Mouse (Mus musculus) limb, embryonic 13.5 days (tissue): Measurements from ENCODE around the gene Pnck. TPM values are rescaled to one million over a fixed set of nuclear protein-coding genes. Genes with fewer than 3 reads are reported as not detected.
A peak's percentile ranks its signal among the peaks of the same experiment; 100 is the strongest.

Experiments
- ATAC-seq: fragments of 200-750 bp; cut with Nextera tagmentation; 2 replicates; pipeline ENCODE4 v1.8.0; 2017; ENCODE audit warnings: low read depth, moderate number of reproducible peaks, moderate TSS enrichment; ENCODE audit not compliant: low FRiP score
- H3K27ac ChIP-seq: fragments of 300-500 bp; sonication (generic); 2 replicates; pipeline ENCODE4 v1.5.1; 2015; ENCODE audit warnings: inconsistent platforms, mild to moderate bottlenecking, moderate library complexity
- H3K27me3 ChIP-seq: fragments of 300-500 bp; sonication (generic); 2 replicates; pipeline ENCODE4 v1.6.1; 2015; ENCODE audit warnings: mild to moderate bottlenecking, inconsistent platforms
- H3K36me3 ChIP-seq: fragments of 300-500 bp; sonication (generic); 2 replicates; pipeline ENCODE4 v1.6.1; 2015; ENCODE audit warnings: inconsistent platforms, mild to moderate bottlenecking, moderate library complexity
- H3K4me1 ChIP-seq: fragments of 300-500 bp; sonication (generic); 2 replicates; pipeline ENCODE4 v1.6.1; 2015; ENCODE audit warnings: inconsistent platforms
- H3K4me2 ChIP-seq: fragments of 300-500 bp; sonication (generic); replicated peaks from 2 replicates; pipeline ENCODE4 v1.6.1; 2015; ENCODE audit warnings: inconsistent platforms, mild to moderate bottlenecking, moderate library complexity
- H3K4me3 ChIP-seq: fragments of 300-500 bp; sonication (generic); 2 replicates; pipeline ENCODE4 v1.5.1; 2015; ENCODE audit warnings: moderate library complexity, mild to moderate bottlenecking, inconsistent platforms
- H3K9ac ChIP-seq: fragments of 300-500 bp; sonication (generic); 2 replicates; pipeline ENCODE4 v1.6.1; 2015; ENCODE audit warnings: mild to moderate bottlenecking, inconsistent platforms
- H3K9me3 ChIP-seq: fragments of 300-500 bp; sonication (generic); 2 replicates; pipeline ENCODE4 v1.6.1; 2016; ENCODE audit warnings: inconsistent platforms
- WGBS: fragments of 180-500 bp; shearing (Covaris S2); methylation state at CpG from one replicate; pipeline ENCODE4 v1.1.7; 2015; 5-methylcytosine and 5-hydroxymethylcytosine counted together
- polyA plus RNA-seq: library from polyadenylated mRNA; unstranded; fragments of >200 nt; fragmentation: Nextera tagmentation; extraction: Ambion mirVana; gene quantifications from 2 replicates; pipeline ENCODE4 v1.2.1, GENCODE M21; 2015

The Pnck gene
- polyA plus RNA-seq, 1 experiment from 2014 or later = 21.7 TPM

DNA sequence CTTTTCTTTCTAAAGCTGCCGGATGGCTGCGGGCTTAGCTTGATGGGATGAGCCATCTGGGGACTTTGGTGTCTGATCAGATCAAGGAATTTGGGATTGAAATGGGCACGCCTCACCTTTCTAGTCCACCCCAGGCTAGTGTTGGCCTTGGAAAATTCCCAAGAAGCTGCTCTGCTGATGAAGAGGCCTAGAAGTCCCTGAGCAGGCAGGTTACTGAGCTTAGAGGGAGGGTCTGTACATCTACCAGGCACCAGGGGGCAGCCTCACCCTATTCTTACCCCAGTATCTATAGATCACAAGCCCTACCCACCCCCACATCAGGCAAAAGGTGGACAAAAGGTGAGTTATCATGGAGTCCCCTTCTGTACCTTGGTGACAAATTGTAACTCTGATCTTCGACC is 12.1 kb upstream of the Pnck start:
- H3K9ac ChIP-seq = no peak overlapping the region
- peaks cover 16% of the 10 kb centered on the region; the same call in 1 of the 2 replicates for H3K27me3 ChIP-seq
- H3K4me1 ChIP-seq = peaks cover 17% of the 10 kb centered on the region
- peak; percentile 53; the same call in 1 of the 2 replicates for ATAC-seq
- WGBS = 58% methylated on average over 4 of the region's 4 CpGs
- peak overlapping the region; percentile 63; the same call in 1 of the 2 replicates for H3K4me3 ChIP-seq
- H3K9me3 ChIP-seq = no peaks in the 10 kb centered on the region
- H3K36me3 ChIP-seq = peaks cover 8% of the 10 kb centered on the region
- peak overlapping the region; percentile 72 for H3K4me2 ChIP-seq
- H3K27ac ChIP-seq = no peak overlapping the region

DNA sequence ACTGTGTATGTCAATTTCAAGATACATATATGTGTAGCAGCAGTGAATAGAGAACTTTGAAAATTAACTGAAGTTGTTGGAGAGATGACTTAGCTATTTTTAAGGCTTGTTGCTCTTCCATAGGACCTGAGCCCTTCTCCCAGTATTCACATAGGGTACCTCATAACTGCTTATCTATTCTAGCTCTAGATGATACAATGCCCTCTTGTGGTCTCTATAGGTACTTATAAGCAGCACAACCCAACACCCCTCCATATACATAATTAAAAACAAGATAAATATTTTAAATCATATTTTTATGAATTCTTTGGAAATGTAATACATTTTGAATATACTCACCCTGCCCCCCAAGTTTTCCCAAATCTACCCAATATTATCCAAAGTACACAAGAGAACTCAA is 3.2 kb upstream of the Pnck start:
- no peak overlapping the region for H3K9ac ChIP-seq
- ATAC-seq = no peak
- no peaks in the 10 kb centered on the region for H3K27me3 ChIP-seq
- no peaks in the 10 kb centered on the region for H3K36me3 ChIP-seq
- no peaks in the 10 kb centered on the region for H3K9me3 ChIP-seq
- 0 out of 2 replicates have a peak, but pooled peaks cover 4% of the 10 kb centered on the region for H3K4me1 ChIP-seq
- H3K4me2 ChIP-seq = no peak overlapping the region
- H3K27ac ChIP-seq = no peak overlapping the region
- no peak overlapping the region for H3K4me3 ChIP-seq

DNA sequence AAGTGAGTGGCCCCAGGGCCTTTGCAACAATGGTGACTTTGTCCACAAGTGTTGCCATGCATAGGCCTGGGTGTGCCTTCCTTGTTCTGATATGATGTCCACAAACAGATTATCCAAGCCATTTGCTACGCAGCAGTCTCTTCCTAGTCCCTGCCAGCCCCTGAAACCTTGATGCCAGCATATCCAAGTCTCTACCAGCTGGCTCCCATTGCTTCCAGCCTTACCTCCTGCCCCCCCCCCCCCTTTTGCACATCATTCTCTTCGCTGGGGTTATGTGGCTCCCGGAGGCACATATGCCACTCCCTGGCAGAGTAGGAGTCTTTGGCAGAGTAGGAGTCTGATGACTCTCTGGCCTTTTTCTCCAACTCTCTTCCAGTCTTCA is 358 bp upstream of the Pnck start:
- H3K9ac ChIP-seq = peak overlapping the region; percentile 64; the same call in 1 of the 2 replicates
- no peaks in the 10 kb centered on the region for H3K36me3 ChIP-seq
- peak overlapping the region; percentile 75 for H3K4me2 ChIP-seq
- 0 out of 2 replicates have a peak, but pooled peaks cover 4% of the 10 kb centered on the region for H3K4me1 ChIP-seq
- 65% methylated on average over 3 of the region's 3 CpGs for WGBS
- H3K4me3 ChIP-seq = peak overlapping the region; percentile 51
- H3K27ac ChIP-seq = no peak overlapping the region
- no peaks in the 10 kb centered on the region for H3K9me3 ChIP-seq
- no peak; the same call in 1 of the 2 replicates for ATAC-seq
- no peaks in the 10 kb centered on the region for H3K27me3 ChIP-seq

DNA sequence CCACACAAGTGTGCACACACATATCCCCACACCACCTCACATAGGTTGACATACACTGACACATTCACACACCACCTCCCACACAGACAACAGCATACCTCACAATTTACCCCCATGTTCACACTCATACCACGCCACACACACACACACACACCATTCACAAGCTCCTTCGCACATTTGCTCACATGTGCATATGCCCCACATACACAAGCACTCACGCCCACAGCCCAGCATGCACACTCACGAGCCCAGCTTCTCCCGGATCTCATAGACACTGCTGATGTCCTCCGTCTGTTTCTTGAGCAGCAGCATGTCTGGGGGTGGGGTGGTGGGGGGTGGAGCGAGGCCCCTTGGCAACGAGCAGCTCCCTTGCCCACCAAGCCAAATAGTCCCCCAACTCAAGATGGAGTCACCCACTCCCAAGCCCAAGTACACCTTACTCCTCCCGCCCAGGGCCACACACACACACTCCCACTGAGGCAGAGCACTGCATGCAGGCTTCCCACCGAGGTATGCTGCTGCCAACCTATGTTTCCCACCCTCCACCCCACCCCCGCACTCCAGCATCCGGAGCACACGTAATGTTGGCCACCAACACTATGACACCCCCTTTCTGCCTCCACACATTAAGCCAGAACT is 862 bp downstream of the Pnck start:
- WGBS = 50% methylated on average over 13 of the region's 13 CpGs
- peak; percentile 5; the same call in 1 of the 2 replicates for ATAC-seq
- Histone ChIP-seq H3K4me1 (0 out of 2 replicates have a peak, but pooled peaks cover 4% of the 10 kb centered on the region), H3K27me3 (no peaks in the 10 kb centered on the region), H3K36me3 (no peaks in the 10 kb centered on the region), H3K9ac (no peak overlapping the region), H3K4me3 (peak overlapping the region; percentile 51), H3K4me2 (peak overlapping the region; percentile 75), H3K9me3 (no peaks in the 10 kb centered on the region), H3K27ac (no peak overlapping the region)

DNA sequence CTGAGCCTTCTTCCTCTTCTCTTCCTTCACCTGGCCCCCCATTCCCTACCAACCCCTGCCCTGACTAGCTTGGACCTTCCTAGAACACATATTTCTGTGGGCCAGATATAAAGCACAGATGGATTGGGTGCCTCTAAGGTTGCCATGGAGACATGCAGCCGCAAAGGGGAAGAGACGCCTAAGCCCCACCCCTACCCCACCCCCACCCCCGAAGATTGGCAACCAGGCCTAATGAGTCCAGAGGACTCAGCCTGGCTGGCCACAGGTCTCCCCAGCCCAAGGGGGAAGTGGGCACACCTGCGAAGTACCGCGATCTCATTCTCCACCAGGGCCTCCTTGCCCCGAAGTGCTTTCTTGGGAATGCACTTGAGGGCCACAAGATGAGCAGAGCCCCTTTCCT is 1.5 kb downstream of the Pnck start:
- 34% methylated on average over 7 of the region's 7 CpGs for WGBS
- no peak for ATAC-seq

DNA sequence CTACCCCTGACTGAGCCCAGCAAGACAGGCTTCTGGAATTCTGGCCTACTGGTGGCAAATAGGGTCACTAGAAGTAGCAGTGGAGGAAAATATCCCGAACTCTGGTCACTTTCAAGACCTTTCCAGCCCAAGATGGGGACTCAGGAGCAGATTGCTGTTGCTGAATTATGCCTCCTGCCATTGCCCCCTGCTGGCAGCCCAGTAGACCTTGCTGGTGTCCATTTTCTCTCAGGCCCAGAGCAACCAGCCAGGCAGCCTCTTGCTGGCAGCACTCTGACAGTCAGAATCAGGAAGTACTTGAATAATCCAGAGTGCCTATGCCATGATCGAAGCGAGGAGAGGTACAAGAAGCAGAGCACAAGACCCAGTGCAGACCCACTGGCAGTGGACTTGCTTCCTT is 4.4 kb downstream of the Pnck start:
- 68% methylated on average over 3 of the region's 3 CpGs for whole genome bisulfite sequencing
- H3K27ac ChIP-seq = no peak overlapping the region
- no peak overlapping the region for H3K4me3 ChIP-seq
- 0 out of 2 replicates have a peak, but pooled peaks cover 4% of the 10 kb centered on the region for H3K4me1 ChIP-seq
- H3K27me3 ChIP-seq = 0 out of 2 replicates have a peak, but pooled peaks cover 3% of the 10 kb centered on the region
- H3K9me3 ChIP-seq = no peaks in the 10 kb centered on the region
- H3K4me2 ChIP-seq = no peak overlapping the region
- H3K36me3 ChIP-seq = no peaks in the 10 kb centered on the region
- no peak overlapping the region for H3K9ac ChIP-seq
- no peak for ATAC-seq

More for the DNA sequence above, 1.5 kb downstream of the Pnck start:
- Histone ChIP-seq H3K4me1 (0 out of 2 replicates have a peak, but pooled peaks cover 4% of the 10 kb centered on the region), H3K9me3 (no peaks in the 10 kb centered on the region), H3K4me2 (peak overlapping the region; percentile 75; the same call in 1 of the 2 replicates), H3K27me3 (0 out of 2 replicates have a peak, but pooled peaks cover under 1% of the 10 kb centered on the region), H3K36me3 (no peaks in the 10 kb centered on the region), H3K9ac (no peak overlapping the region), H3K27ac (no peak overlapping the region), H3K4me3 (no peak overlapping the region)

DNA sequence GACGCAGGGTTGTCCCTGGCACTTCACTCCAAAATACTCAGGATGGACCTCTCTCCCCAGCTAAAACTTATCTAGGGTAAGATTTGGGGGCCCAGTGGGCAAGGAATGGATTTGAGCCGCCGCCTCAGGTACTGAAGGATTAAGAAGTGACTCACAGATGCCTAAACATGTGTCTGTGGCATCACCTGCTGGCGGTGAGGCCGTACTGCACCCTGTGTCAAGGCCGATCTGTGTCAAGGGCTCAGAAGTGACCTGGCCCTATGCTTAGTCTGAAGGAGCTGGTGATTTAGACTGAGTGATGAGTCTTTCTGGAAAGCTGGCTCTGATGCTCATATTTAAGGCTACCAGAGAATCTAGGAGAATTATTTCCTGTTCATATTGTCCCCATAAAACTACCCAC is 5.7 kb downstream of the Pnck start:
- no peak for ATAC-seq
- WGBS = 8% methylated on average over 6 of the region's 6 CpGs
- no peaks in the 10 kb centered on the region for H3K9me3 ChIP-seq
- H3K9ac ChIP-seq = no peak overlapping the region
- no peak overlapping the region for H3K27ac ChIP-seq
- H3K4me2 ChIP-seq = no peak overlapping the region
- H3K4me3 ChIP-seq = no peak overlapping the region
- 0 out of 2 replicates have a peak, but pooled peaks cover 4% of the 10 kb centered on the region for H3K4me1 ChIP-seq
- H3K27me3 ChIP-seq = 0 out of 2 replicates have a peak, but pooled peaks cover 3% of the 10 kb centered on the region
- no peaks in the 10 kb centered on the region for H3K36me3 ChIP-seq

DNA sequence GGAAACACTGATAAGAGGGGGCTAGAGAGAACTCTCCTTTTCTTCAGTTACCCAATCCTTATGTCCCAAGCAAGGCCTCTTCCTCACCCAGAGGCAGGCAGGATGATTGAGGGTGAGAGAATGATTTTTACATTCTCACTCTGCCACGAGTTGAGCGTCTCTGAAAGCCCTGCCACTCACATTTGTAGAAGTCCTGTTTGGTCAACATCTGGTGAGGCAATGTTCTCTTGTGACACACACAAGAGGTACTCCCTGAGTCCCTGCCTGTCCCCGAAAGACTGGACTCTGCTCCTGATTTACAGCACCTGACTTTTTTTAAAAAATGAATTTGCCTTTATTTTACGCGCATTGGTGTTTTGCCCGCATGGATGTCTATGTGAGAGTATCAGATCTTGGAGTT is 6.5 kb downstream of the Pnck start:
- Histone ChIP-seq H3K4me2 (no peak overlapping the region), H3K27me3 (0 out of 2 replicates have a peak, but pooled peaks cover 3% of the 10 kb centered on the region), H3K36me3 (no peaks in the 10 kb centered on the region), H3K4me3 (no peak overlapping the region), H3K9ac (no peak overlapping the region), H3K27ac (no peak overlapping the region), H3K9me3 (no peaks in the 10 kb centered on the region), H3K4me1 (no peaks in the 10 kb centered on the region)
- no peak for ATAC-seq
- 79% methylated on average over 6 of the region's 6 CpGs for WGBS

DNA sequence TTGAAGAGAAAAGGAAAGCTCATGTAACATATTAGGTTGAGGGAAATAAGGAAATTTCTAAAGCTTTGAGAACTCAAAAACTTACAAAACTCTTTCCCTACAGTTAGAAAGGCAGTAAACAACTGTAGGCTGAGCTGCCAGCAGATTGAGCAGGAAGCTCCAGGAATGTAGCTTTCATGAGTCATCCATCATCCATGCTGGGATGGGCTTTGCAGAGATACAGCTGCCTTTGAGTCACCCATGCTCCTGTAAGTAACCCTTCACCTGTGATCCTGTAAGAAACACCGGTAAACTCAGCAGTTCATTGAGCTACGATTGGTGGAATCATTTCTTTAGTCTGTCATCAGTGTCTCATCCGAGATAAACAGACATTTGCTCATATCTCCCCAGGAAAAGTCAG is 9.0 kb downstream of the Pnck start:
- no peak overlapping the region for H3K9ac ChIP-seq
- H3K27me3 ChIP-seq = 0 out of 2 replicates have a peak, but pooled peaks cover 3% of the 10 kb centered on the region
- WGBS = 75% methylated on average over 3 of the region's 3 CpGs
- no peaks in the 10 kb centered on the region for H3K36me3 ChIP-seq
- H3K27ac ChIP-seq = no peak overlapping the region
- H3K4me2 ChIP-seq = no peak overlapping the region
- H3K9me3 ChIP-seq = no peaks in the 10 kb centered on the region
- no peak for ATAC-seq
- no peak overlapping the region for H3K4me3 ChIP-seq
- no peaks in the 10 kb centered on the region for H3K4me1 ChIP-seq

DNA sequence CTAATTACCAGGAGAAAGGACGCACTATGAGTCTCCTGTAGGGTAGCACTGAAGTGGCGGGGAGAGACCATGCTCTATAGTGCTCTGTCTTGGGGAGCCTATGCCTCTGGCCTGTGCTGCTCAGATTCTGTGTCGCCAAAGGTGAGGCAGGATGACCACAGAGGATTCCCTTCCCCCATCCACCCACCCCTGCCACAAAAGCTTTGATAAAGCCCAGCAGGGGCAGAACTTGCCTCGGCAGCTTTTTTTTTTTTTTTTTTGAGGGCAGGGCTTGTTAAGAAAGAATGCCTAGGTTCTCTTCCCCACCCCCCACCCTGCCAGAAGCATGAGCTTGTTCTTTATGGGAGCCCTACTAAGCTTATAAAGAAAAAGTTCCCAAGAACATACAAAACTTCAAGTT is 14.8 kb downstream of the Pnck start:
- H3K4me2 ChIP-seq = no peak overlapping the region
- no peaks in the 10 kb centered on the region for H3K9me3 ChIP-seq
- peaks cover 12% of the 10 kb centered on the region for H3K27me3 ChIP-seq
- H3K4me3 ChIP-seq = no peak overlapping the region
- H3K27ac ChIP-seq = no peak overlapping the region
- no peaks in the 10 kb centered on the region for H3K36me3 ChIP-seq
- H3K9ac ChIP-seq = no peak overlapping the region
- no peaks in the 10 kb centered on the region for H3K4me1 ChIP-seq
- 34% methylated on average over 4 of the region's 4 CpGs for WGBS
- no peak for ATAC-seq

DNA sequence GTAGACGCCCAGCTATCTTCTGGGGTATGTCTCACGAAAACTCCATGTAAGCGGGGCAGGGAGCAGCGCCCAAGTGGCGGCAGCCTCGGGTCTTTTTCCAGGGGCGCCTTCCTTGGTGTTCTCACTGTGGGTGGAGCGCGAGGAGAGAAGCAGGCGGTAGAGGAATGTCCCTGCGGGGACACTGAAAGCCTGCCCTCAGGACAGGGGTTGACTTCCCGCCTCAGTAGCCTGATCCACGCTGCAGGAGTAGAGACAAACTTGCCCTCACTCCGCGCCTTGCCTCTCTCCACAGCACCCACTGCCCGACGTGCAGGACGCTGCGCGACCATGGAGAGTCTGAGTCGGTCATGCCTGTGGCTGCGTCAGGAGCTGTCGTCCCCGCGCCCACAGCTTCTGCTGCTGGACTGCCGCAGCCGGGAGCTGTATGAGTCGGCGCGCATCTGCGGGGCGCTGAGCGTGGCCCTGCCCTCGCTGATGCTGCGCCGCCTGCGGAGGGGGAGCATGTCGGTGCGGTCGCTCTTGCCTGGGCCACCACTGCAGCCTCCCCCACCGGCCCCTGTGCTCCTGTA is 19.9 kb downstream of the Pnck start:
- ATAC-seq = no peak
- Histone ChIP-seq H3K27ac (no peak overlapping the region), H3K4me3 (peak overlapping the region; percentile 43), H3K9me3 (no peaks in the 10 kb centered on the region), H3K9ac (peak overlapping the region; percentile 57), H3K27me3 (peaks cover 61% of the 10 kb centered on the region), H3K36me3 (no peaks in the 10 kb centered on the region), H3K4me2 (peak overlapping the region; percentile 66), H3K4me1 (peaks cover 9% of the 10 kb centered on the region)
- WGBS = 16% methylated on average over 39 of the region's 41 CpGs

DNA sequence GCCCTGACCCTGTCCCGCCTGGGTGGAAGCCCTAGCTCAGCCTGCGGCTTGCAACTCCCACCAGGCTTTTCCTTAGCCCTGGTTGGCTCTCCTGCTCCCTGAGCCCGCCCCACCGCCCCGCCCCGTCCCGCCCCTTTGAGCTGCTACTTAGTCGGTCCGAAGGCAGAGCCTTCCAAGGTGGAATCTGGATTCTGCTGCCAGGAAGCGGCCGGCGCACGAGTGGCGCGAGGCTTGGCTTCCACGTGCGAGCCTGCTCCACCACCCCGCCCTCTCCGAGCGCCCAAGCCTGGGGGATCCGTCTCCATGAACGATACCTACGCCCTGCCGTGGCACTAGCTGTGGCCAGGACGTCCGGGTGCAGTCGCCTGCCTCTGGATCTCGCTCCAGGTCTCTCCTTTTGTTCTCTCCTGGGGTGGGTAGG is 20.7 kb downstream of the Pnck start, which contains the start of gene Dusp9:
TSS of gene Dusp9 (plus strand) at position 165 of the 421 bp plus-strand sequence.
- peaks cover 66% of the 10 kb centered on the region for H3K27me3 ChIP-seq
- peak within 1 kb of the TSS; percentile 43 for H3K4me3 ChIP-seq
- no peaks in the 10 kb centered on the region for H3K9me3 ChIP-seq
- WGBS = 15% methylated on average over 28 of the region's 28 CpGs
- H3K4me2 ChIP-seq = peak within 1 kb of the TSS; percentile 66
- peaks cover 9% of the 10 kb centered on the region for H3K4me1 ChIP-seq
- peak within 1 kb of the TSS; percentile 57 for H3K9ac ChIP-seq
- ATAC-seq = peak; percentile 84
- H3K36me3 ChIP-seq = no peaks in the 10 kb centered on the region
- H3K27ac ChIP-seq = no peak within 1 kb of the TSS
